Mouse (Mus musculus): ENCODE data around the gene Olfr1242.
A peak's percentile ranks its signal among the peaks of the same experiment; 100 is the strongest.

Olfr1242 gene

DNA sequence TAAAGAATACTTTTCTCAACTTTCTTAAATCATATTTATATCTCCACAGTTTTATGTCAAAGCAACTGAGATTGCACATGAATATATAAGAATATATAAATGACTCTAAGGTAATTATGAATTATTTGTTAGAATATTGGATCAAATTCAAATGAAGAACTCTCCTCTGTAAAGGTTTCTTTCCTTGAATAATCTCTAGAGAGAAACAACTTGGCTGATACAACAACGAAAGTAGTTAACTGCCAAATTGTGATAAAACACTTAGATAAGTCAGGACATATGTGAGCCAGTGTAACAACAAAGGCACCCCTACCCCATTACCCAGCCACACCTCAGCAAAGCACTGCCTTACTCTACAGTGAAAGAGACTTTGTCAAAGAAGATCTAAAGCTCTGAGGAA is at the start of gene Olfr1242:
TSS of gene Olfr1242 (minus strand) at position 101 of the 400 bp plus-strand sequence.
- no peak for ATAC-seq (ENCODE audit: low TSS enrichment)

DNA sequence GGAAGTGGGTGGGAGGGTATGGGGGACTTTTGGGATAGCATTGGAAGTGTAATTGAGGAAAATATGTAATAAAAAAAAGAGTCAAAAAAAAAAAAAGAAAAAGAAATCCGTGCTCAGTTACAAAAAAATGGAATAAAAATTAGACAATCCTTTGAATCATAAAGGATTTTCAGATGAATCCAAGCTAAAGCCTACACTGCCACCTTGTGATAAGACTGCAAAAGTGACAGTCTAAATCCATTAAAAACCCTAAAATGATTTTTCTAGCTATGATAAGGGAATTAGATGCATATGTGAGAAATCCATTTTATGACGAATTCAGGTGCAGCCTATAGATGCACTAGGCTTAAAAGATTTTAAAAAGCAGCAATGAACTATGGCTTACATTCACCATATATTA is 46.4 kb upstream of the Olfr1242 start:
- no peak for ATAC-seq (ENCODE audit: low TSS enrichment)

DNA sequence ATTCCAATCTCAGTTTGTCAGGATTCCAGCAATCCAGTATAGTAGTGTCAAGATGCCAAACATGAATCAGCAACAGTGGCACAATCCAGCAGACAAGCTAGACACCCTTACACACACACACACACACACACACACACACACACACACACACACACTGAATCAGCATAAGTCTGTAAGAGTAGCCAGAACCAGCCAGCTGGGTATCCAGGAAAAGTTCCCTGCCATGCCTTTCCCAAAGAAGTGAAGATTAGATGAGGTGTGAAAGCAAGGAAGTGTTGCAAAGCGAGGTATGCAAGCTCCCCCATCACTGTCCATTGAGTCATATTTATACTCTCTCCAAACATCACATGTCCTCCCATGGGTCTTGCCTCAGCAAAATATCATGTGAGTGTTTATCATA is 41.8 kb upstream of the Olfr1242 start:
- ATAC-seq (ENCODE audit: low TSS enrichment): peak; percentile 94

GRCm38 (mm10) chr2:89531387-89531786 is 33.3 kb upstream of the Olfr1242 start, which contains the start of gene Olfr1243:
Gene Olfr1243, minus strand, starts transcription at chr2:89531487.
- ATAC-seq (ENCODE audit: low TSS enrichment): no peak

GRCm38 (mm10) chr2:89487026-89487425 is 11.1 kb downstream of the Olfr1242 start, which contains the start of gene Olfr1241:
Gene Olfr1241, minus strand, starts transcription at chr2:89487126.
- no peak for ATAC-seq (ENCODE audit: low TSS enrichment)

DNA sequence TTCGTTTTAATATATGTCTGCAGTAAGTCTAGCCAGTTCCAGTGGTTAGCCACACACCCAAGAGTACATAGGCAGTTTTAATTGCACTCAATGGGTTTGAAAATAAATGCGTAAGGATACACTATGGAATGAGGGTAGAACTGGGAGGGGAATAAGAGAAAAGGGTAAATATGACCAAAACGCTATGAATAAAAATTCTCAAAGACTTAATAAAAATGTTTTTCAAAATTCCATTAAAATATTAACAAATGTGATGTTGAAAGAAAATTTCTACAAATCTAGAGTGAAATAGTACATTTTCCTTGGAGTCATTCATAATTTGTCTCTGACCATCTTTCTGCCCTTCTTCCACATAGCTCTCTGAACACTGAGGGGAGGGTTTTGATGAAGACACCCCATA is 55.2 kb downstream of the Olfr1242 start, which contains the start of gene Olfr1240:
TSS of gene Olfr1240 (minus strand) at position 101 of the 400 bp plus-strand sequence.
- no peak for ATAC-seq (ENCODE audit: low TSS enrichment)

Measured in frontal cortex, adult (tissue).